Mouse (Mus musculus) heart, adult 2 months (tissue): ENCODE measurements around the gene Gm17555.

Experiments used
- CTCF ChIP-seq: fragments of 200-600 bp; IDR thresholded peaks from 2 replicates; pipeline ENCODE4 v1.8.1; 2022; ENCODE audit warnings: antibody characterized with exemption, mild to moderate bottlenecking, moderate library complexity
- EP300 ChIP-seq: fragments of 200-500 bp; IDR thresholded peaks from 2 replicates; pipeline ENCODE4 v1.6.1; 2011; ENCODE audit warnings: low read depth, low read length, control low read depth; ENCODE audit not compliant: insufficient read depth

- TF ChIP-seq CTCF = no peak
- TF ChIP-seq EP300 = no peak
Measured at GRCm38 (mm10) chr2:126191306-126191705, 23.6 kb upstream of the Gm17555 start.
